Mouse (Mus musculus) embryo, embryonic 10.5 days (tissue): ENCODE data around the gene Asic5.

ENCODE experiments used
- DNase-seq: peaks from one replicate; pipeline ENCODE4 v3.0.0-alpha.2; 2015; ENCODE audit warnings: low spot score

Gene Asic5

DNA sequence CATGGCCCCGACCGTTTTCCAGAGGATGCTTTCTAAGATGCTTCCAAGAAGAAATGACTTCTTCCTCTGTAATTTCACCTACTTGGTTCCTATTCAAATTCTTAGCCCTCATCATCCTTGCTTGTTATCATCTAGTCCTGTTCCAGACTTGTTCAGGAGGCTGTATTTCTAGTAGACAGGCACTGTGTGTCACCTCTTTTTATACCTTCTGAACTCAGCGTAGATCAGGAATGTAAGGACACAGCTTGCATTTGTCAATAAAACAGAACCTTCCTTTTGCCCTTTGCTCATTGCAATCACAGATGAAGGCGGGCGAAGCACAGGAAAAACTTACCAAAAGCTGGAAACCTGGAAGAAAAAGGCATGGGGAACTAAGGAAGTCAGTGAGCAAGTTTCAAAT, at the start of gene Asic5:
Gene Asic5 (plus strand): TSS at position 301 of the 400 bp plus-strand sequence.
- DNase-seq, result no peak

DNA sequence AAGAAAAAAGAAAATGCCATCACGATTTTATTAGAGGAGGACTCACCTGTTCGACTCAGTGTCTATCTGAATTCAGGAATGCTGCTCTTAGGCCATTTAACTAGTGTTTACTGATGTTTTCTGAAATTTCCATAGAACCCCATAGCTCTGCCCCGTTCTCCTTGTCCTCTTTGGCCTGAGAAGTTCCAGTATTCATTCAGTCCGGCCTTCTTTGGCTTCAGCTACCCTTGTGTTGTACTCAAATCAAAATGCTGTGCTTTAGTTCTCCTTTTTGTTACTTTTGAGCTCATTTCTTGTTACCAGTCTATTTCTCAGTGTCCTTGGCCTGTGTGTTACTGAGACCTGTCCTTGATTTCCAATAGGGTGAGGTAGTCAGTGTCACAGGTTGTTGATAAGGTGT, 48.7 kb upstream of the Asic5 start:
- DNase-seq, result no peak

DNA sequence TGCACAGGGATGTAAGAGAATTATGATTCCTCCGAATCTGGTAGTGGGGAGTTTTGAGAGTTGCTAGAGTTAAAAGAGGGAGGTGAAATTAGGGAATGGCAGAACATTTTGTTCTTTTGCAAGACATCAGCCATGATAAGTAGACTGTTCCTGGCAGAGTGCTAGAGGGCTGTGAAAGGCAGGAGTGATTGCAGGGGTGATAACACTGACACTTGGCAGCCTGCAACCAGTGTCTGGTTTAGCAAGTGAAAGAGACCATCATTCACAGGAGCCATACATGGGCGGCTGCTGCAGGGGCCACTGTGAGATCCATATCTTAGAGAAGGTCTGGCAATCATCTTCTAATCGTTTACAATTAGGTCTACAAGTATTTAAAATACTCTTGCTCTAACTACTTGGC, 43.2 kb upstream of the Asic5 start:
- no peak for DNase-seq

DNA sequence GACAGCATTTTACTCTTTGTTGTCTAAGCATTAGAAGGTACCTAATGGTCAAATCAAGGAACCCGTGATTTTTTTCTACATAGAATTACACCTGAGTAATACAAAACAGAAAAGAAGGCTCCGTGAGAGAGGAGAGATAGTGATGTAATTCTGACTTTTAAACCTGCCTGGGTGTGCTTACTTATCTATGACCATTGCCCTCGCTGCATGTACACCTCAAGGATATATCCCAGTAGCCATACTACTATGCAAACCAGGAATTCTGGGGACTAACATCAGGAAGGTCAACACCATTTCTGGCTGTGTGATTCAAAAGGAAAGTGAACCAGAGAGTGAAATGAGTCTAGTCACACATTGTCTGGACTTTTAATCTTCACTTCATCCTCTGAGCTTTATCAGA, 39.7 kb upstream of the Asic5 start:
- DNase-seq, result no peak

DNA sequence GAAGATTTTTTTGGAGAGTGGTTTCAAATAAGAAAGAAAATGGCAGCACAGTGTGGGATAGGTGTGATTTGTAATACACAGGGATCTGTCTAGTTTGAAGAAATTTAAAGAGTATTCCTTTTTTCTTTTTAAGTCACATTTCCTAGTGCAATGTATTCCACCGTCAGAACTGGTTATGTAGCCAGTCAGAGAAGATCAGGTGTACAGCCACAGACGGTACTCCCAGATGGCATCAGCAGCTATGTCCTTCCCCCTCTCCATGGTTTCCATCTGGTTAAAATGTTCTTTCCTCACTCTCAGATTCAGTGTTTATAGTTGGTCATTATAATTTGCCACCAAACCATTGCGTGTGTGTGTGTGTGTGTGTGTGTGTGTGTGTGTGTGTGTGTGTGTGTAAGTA, 39.0 kb upstream of the Asic5 start:
- no peak for DNase-seq

DNA sequence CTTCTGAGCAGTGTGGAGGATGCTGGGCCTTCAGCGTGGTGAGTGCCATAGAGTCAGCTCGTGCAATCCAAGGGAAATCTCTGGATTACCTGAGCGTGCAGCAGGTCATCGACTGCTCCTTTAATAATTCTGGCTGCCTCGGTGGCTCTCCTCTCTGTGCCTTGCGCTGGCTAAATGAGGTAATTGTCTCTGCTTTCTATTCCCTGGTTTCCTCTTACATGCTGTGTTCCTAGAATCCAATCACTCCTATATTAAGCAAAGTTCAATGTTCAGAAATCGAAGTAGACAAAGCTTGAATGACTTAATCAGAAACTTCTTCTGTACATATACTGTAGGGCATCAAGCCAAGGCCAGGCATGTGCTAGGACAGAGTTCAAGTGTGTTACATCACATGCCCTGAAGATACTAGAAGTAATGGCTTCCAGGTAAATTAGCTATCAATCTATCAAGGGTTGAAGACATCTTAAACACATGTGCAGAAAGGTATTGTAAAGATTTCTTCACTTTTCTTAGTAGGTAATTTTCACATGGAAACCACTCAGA, 37.2 kb upstream of the Asic5 start:
- no peak for DNase-seq

DNA sequence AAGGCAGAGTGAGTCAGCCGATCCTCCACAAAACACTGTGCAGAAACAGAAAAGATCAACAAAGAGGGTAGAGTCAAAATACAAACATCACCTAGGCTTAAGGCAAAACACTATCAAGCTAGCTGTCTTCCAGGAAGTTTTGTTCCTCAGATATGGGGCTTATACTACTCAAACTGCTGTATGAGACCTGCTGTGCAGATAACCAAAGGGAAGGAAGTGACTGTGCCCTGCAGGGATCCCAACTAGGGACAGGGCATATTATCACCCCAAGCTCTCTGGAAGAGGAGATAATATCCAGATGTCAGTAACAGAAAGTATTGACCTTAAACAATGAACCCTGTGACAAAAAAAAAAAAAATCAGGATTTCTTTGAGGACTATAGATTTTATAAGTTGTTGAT, 33.0 kb upstream of the Asic5 start:
- no peak for DNase-seq

DNA sequence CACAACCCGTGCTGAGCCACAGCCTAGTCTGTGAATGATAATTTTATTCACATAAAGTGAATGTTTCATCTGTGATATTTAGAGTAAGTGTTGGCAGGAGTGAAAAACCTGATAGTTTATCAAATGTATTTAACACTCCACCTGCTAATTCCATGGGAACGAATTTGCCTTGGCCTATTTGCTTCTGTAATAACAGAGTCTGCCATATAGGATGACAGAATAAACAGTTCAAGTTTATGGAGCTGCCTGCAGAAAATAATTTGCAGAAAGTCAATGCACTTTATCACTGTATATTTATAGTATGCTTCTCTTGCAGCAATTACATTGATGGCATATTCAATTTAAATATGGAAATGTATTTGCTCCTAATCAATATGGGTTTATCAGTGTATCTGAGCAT, 30.3 kb upstream of the Asic5 start:
- no peak for DNase-seq

DNA sequence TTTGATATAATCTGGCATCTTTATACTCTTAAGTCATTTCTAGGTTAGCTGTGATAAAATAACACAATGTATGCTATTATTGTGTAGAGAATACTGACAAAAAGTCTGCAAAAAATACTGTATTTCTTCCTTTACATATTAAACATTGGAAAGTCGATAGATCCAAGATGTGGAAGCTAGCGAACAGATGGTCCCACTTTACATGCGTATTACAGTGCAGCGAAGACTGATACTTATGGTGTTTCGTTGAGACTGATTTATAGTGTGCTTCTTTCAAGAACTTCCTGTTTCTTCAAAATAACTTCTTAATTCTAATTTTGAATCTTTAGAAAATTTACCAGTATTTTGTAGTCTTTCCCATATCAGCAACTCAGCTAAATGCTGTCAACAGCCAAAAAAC, 24.6 kb upstream of the Asic5 start:
- DNase-seq, result no peak

DNA sequence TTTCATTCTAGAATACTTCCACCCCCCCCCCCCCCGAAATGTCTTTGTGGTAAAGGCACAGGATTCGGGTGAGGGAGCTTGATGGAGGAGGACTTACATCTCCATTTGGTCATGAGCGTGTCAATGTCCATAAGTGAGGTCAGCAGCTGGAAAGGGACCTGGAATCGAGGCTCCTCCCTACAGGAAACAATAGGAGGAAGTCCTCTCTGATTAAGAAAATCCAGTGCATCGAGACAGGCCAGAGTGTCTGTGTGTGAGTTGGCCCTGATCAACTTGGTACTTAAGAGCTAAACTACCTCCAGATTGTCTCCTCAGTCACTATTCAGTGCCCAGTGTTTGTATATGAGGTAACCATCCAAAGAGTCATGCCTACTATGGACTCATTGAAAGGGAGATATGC, 20.8 kb upstream of the Asic5 start:
- DNase-seq, result no peak

DNA sequence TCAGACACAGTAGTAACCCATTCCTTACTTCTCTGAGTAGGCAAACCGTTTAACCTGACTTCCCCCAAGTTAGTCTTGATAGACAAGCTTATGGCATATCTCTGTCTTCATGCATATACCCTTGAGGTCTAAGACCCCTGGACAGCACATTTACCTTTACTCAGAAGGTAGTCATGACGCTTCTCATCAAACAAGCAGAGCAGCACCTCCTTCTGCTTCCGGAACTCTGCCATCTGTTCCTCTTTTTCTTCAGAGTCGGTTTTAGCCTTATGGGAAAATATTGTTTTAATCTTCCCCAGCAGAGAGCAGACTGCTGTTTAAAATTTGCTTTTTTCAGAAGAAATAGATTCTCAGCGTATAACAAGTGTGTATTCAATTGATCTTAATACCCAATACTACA, 18.3 kb upstream of the Asic5 start:
- DNase-seq, result no peak

DNA sequence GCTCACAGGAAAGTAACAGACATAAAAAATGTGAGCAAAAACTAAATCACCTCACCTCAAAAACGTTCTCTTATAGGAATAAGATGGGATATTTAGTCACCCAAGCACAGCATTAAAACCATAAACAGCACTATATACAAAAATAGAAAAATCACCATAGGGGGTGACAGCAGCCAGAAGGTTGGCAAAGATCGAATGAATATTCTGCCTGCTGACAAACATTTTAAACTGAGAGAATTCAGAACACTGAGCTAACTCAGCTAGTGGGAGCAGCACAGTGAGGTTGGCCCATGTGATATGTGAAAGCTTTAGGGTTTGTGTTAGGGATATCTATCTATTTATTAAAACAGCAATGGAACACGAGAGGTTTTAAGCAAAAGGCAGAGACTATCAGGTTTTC, 17.5 kb upstream of the Asic5 start:
- DNase-seq, result no peak

DNA sequence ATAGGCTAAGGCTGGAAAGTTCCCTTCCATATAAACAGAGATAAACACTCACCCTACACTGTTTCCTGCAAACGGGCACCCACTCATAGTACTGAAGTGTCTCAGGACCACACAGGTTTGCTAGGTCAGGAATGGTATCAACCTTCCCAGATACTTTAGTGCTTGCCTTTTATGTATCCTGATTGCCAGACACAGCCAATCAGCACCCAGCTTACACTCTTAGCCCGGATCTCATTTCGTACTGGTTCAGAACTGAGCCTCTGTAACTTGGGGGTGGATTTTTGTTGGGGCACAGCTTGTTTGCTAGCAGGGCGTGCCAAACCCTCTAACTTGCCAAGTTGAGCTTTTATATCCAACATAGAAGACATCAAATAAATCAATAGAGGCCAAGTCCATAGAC, 6.5 kb upstream of the Asic5 start:
- no peak for DNase-seq

DNA sequence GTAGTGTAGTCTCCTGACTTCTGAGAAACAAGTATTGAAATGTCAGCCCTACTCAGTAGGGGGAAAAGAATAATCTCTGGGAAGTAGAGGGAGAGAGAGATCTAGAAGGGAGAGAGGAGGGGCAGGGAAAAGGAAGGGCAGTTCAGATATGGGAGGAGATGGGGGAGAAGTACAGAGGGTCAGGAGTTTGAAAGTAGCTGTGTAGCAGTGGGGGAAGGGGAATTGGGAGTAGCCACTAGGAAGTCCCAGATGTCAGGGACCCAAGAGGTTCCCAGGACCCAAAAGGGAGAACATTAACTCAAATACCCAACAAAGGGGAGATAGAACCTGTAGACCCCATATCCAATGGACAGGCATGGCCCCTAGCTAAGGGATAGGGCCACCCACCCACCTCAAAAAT, 6.0 kb upstream of the Asic5 start, which contains the start of gene Tdo2:
Gene Tdo2 (minus strand): TSS at position 101 of the 400 bp plus-strand sequence.
- no peak for DNase-seq

DNA sequence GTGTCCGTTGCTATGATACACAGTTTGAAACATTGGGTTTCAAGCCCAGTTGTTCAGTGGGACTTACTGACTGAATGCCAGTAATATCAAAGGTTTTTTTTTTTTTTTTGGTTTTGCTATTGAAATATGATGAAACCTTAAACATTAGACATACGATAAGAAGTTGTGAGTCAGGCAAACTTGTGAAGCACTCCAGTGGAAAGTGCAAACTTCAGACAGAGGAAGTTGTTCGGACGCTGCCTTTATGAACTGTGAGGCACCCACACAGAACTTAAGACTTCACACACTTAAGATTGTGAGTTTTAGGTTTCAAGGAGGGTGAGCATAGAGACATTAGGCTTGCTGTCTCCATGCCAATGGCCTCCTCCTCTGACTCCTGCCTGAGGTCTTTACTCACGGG, 514 bp upstream of the Asic5 start:
- no peak for DNase-seq

DNA sequence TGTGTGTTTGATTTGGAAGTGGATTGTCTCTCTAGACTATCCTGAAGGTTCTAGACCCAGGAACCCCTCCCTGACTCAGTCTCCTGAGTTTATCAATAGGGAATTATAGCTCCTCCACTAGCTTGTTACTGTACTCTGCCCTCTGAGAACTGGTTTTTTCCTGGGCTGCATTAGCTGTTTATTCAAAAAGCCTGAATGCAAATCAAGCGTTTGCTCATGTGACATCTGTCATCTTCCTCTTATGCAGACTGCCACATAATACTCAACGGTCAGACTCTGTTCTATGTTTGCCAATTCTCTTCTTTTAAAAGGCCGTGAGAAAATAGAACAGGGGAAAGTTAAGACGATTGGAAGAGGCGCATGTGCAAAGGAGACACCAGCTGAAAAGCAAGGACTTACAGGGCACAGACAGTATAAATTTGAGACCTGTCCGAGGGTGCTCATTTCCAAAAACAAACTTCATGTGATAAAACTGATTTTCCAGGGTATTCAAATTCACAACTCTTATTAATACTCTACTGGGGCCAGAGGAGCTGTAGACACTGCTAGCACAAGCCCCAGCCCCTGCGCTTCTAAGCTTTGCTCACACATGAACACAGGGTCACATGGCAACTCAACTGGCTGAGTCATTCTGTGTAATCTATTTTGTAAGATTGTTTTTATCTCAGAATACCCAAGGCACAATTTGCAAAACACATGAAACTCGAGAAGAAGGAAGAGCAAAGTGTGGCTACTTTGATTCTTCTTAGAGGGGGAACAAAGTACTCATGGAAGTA, 1.2 kb downstream of the Asic5 start:
- no peak for DNase-seq

DNA sequence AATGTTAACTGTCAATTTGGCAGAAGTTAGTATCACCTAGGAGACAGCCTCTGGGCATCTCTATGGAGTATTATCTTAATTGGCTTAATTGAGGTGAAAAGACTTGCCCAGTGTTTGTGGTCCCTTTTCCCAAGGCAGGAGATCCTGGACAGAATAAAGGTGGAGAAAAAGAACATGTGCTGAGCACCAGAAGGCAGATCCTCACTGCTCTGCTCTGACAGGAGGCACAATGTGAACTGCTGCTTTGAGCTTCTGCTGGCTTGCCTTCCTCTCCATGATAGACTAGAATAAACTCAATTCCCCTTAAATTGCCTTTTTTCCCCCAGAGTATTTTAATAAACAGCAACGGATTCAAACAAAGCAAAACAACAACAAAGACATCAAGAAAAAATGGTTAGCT, 3.0 kb downstream of the Asic5 start:
- no peak for DNase-seq

DNA sequence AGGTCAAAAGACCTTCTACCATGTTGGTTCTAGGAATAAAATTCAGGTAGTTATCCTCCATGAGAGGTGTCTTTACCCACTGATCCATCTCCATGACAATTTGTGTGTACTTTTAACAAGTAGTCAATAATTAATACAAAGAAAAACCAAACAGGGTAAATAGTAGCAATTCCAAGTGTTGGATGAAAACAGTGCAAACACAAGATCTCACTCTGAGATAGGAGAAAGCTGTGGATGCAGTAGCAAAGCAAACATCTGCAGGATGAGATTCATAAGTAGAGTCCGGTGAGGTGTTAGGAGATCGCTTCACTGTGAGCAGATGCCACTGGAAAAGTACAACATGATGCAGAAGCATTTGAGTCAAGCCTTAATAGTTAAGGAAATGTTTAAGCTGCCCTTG, 4.0 kb downstream of the Asic5 start:
- no peak for DNase-seq

DNA sequence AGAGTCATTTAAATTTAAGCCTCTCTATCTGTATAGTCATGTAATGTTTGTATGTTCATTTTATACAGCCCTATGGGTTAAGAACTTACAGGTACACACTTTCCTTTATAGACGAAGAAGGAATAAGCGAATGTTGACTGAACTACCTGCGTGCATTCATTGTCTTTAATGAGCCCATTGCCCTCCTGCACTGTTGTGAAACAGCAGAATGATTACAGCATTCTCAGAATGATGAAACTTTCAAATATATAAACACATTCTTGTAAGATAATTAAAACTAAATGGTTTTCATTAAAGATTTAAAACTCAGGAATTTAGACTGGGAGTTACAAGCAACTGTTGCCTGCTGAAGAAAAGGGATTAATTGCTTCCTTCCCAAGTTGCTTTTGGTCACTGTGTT, 5.5 kb downstream of the Asic5 start:
- no peak for DNase-seq

DNA sequence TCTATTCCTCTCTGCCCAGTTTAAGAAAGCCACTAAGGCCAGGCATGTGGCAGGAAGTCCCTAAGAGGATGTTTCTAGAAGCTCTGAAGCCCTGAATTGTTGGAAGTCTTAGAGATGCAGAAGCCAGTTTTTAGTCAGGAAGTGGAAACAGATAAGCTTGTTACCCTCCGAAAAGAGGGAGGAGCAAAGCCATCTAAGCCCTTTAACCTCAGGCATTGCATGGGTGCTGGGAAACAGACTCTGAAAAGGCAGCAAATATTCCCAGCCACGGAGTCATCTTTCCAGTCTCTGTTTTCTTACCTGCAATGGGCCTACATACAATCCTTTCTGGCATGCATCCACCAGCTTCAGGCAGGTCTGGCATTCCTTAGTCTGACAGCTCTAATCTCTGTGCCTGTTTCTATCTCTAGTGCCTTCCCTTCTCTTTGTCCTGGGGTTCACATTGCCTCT, 7.6 kb downstream of the Asic5 start:
- peak; percentile 7 for DNase-seq

DNA sequence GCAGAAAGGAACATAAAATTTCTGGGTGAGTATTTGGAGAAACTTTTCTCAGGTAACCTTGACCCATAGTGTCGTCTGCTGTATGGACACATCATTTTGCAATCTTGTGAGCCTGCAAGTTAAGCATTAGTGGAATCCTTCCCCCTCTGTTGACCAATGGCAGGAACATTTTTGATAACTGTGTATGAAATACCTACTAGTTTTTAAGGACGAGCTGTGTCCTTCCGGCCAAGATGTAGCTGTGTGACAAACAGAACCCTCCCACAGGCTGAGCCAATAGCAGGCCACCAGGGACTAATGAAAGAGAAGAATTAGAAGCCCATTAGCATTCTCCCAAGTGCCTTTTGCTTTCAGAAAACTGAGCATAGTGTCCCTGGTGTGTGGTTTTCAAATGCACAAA, 8.4 kb downstream of the Asic5 start:
- no peak for DNase-seq

DNA sequence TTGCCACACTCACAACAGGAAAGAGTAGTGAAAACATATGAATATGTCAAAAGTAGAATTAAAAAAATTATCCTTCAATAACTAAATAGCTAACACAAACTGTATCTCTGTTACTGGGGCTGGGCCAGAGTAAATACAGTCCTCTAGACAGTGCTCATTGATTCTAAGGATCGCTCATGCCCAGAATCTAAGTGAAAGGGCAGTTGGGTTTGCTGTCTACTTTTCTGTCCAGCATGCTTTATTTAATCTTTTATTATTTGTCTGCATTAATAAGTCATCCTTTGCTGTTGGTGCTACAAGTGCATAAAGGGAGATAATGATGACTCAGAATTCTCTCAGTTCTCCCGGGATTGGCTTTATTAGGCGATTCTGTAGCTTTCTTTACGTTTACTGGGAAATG, 13.3 kb downstream of the Asic5 start:
- DNase-seq, result no peak

DNA sequence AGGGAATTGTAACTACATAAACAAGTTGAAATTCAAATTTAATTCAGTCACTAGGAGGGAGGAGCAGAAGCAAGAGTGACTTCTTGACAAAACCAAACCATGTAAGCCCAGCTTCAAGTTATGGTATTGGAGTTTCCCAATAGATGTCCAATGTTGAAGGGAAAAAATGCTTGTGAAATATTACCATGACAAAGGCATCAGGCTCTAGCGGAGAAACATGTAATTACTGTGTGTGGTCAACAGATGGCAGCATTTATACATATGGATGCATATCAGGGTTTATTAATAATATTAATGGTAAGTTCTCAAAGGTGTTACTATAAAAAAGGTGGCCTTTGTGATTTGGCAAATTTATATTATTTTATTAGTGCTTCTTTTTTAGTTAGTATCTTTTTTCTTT, 13.9 kb downstream of the Asic5 start:
- peak; percentile 72 for DNase-seq

DNA sequence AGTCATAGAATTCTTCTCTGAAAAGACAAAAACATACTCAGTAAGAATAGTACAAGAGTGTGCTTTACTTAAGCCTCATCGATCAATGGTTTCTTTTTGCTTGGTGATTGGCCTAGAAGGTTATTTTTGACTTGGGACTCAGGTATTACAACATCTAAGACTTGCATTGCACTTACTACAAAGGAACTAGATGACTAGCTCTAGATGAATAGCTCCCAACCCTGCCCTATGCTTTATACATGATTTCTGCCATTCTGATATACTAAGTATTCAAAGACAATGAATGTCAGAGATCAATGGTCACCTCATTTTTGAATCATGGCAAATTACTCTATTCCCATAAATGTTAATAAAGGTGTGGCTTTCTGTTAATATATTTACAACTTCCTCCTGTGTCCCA, 24.9 kb downstream of the Asic5 start:
- DNase-seq, result no peak
